19 mouse cellular contexts compared by ENCODE assay signal in the genomic region with DNA sequence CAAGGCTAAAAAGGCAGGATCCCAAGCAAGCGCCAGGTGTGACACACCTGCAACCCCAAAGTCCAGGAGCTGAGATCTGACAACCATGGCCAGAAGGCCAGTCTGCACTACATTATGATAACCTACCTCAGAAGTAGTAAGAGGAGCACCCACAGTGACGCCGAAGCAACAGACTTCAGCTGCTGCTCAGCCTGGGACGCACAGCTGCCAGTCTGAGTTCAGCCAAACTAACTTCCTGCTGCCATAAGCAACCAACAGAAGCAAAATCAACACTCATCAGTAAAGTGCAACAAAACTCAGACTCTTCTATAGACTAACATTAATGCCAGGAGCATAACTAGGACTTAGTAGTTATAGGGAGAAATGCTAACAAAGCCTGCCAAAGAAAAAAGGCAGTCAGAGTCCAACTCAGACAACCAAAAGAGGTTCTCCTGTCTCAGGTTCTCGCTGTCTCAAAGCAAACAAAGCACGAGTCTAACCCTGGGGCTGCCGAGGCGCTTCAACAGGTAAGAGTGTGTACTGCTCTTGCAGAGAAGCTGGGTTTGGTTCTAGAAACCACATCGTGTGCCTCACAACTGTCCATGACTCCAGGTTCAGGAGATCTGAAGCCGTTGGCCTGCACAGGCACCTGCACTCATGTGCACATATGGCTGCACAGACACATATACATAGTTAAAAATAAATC. TPM values are rescaled to one million over a fixed set of nuclear protein-coding genes. Genes with fewer than 3 reads are reported as not detected.
DNase-seq lines count a peak whose midpoint lies in the region; ATAC-seq lines count a peak whose summit lies in the region.
"Had no signal": no experiment of that assay in that cellular context is flagged by ENCODE, and none has a peak within 500 bp of the region (broad histone marks: within the 10 kb centered on the region; RNA-seq: fewer than 3 reads in every experiment).

No protein-coding gene starts in this region.

- no peak overlapping the region for H3K9ac ChIP-seq in hindbrain, embryonic 12.5 days
- H3K9ac ChIP-seq: embryonic facial prominence, embryonic 13.5 days; heart, embryonic 12.5 days; hindbrain, embryonic 15.5 days had no signal

- no peak overlapping the region for H3K4me3 ChIP-seq in hindbrain, embryonic 12.5 days
- H3K4me3 ChIP-seq: embryonic facial prominence, embryonic 13.5 days; heart, embryonic 12.5 days; hindbrain, embryonic 10.5 days; hindbrain, embryonic 15.5 days had no signal

- H3K36me3 ChIP-seq in hindbrain, embryonic 12.5 days: no peaks in the 10 kb centered on the region
- H3K36me3 ChIP-seq: embryonic facial prominence, embryonic 13.5 days; heart, embryonic 12.5 days; hindbrain, embryonic 10.5 days; hindbrain, embryonic 15.5 days had no signal

- ATAC-seq in hindbrain, embryonic 12.5 days (ENCODE audit: low FRiP score): no peak
- ATAC-seq in frontal cortex, adult (ENCODE audit: low TSS enrichment): no peak
- ATAC-seq: forebrain, embryonic 14.5 days had no signal

- no peak overlapping the region for H3K27ac ChIP-seq in hindbrain, embryonic 12.5 days
- H3K27ac ChIP-seq: embryonic facial prominence, embryonic 13.5 days; hindbrain, embryonic 10.5 days; hindbrain, embryonic 15.5 days had no signal

- no peak overlapping the region for H3K4me2 ChIP-seq in hindbrain, embryonic 12.5 days (replicated peaks)
- H3K4me2 ChIP-seq: embryonic facial prominence, embryonic 13.5 days; heart, embryonic 12.5 days; hindbrain, embryonic 15.5 days had no signal

- no peaks in the 10 kb centered on the region for H3K4me1 ChIP-seq in hindbrain, embryonic 12.5 days
- H3K4me1 ChIP-seq: embryonic facial prominence, embryonic 13.5 days; heart, embryonic 12.5 days; hindbrain, embryonic 10.5 days had no signal

- intact Hi-C loops in left cerebral cortex, postnatal 4 days (cut with DNase I): loop anchor here (5.0 kb wide), 1 partner anchor 133 kb away; a partner anchor contains a TSS

- DNase-seq in CD4-positive, CD25-positive, alpha-beta regulatory T cell, adult 2 months (ENCODE audit: low read depth, low spot score): peak; percentile 44
- DNase-seq in T-cell, adult 2 months (ENCODE audit: low spot score): peak; percentile 7
- peak; percentile 21 to 27 for DNase-seq in thymus, adult 18-20 months
- peak; percentile 60 for DNase-seq in thymus, postnatal 14 days
- no peak for DNase-seq in left cerebral cortex, postnatal 4 days
- DNase-seq in right cerebral cortex, adult 18-20 months: no peak
- DNase-seq: adrenal gland, postnatal 10 days; cerebellum, adult 11 months; cerebellum, adult 8-10 months; cerebellum, postnatal 36 days; gastrocnemius, postnatal 10 days had no signal

- H3K9me3 ChIP-seq in hindbrain, embryonic 12.5 days (replicated peaks): no peaks in the 10 kb centered on the region
- H3K9me3 ChIP-seq: embryonic facial prominence, embryonic 13.5 days; G1E; heart, embryonic 12.5 days; hindbrain, embryonic 10.5 days; hindbrain, embryonic 15.5 days had no signal

- H3K27me3 ChIP-seq in hindbrain, embryonic 12.5 days: no peaks in the 10 kb centered on the region
- H3K27me3 ChIP-seq: embryonic facial prominence, embryonic 13.5 days; heart, embryonic 12.5 days; hindbrain, embryonic 15.5 days had no signal

- WGBS in hindbrain, embryonic 12.5 days: 86% methylated on average over 10 of the region's 10 CpGs

RNA-seq across cellular contexts. Expression of a gene that starts 33.3 kb away (rescaled TPM):
- total RNA-seq in left cerebral cortex, postnatal 4 days (2021): 10 to 100 TPM; 12.0 to 14.0 TPM
- polyA plus RNA-seq in hindbrain, embryonic 12.5 days (2016; fragmentation: Nextera tagmentation; extraction: Ambion mirVana): 17.3 and 17.6 TPM in 2 replicates

Comparison
In these comparisons a context has a peak if more than half of its experiments do, and no peak if none do; other contexts are left out.
1. DNase-seq: peak in CD4-positive, CD25-positive, alpha-beta regulatory T cell, adult 2 months (single experiment), T-cell, adult 2 months (single experiment), thymus, adult 18-20 months (2 of 2) and thymus, postnatal 14 days (single experiment); none in left cerebral cortex, postnatal 4 days (single experiment) and right cerebral cortex, adult 18-20 months (single experiment).